Mouse (Mus musculus): ENCODE data around the gene Upk3bl.

DNA sequence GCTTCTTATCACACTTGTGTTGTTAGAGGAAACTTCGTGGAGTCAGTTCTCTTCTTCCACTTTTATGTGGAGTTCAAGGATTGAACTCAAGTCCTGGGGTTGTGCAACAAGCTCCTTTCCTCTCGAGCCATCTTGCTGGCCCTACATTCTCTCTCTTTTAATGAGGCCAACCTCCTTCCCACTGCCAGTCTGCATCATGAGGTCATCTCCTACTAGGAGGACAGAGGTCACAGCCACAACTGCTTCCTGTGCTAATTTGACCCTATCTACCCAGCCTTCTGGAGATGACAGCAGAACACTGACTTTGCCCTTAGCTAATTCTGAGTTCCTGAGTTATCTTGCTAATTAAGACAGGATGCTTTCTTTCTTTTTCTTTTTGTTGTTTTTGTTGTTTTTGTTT is 54.2 kb downstream of the Upk3bl start:
- TF ChIP-seq CTCF (IDR thresholded peaks at IDR 0.05; ENCODE audit: low read depth, low read length), result no peak
- TF ChIP-seq POLR2A (IDR thresholded peaks at IDR 0.05; ENCODE audit: borderline replicate concordance, low read depth, low read length), result no peak

Measured in bone marrow macrophage, adult 2 months (primary cell).